ENCODE assay signal across 10 mouse cellular contexts in genomic region chr4:149171581-149171981, GRCm38 (mm10). TPM values are rescaled to one million over a fixed set of nuclear protein-coding genes. Genes with fewer than 3 reads are reported as not detected.
DNase-seq lines count a peak whose midpoint lies in the region; ATAC-seq lines count a peak whose summit lies in the region.
"Had no signal": no experiment of that assay in that cellular context is flagged by ENCODE, and none has a peak within 500 bp of the region (broad histone marks: within the 10 kb centered on the region; RNA-seq: fewer than 3 reads in every experiment).

No protein-coding gene starts in this region.

- no peak overlapping the region for H3K9ac ChIP-seq in embryonic facial prominence, embryonic 14.5 days (ENCODE audit: low read depth, low read length)
- H3K9ac ChIP-seq in limb, embryonic 15.5 days, result no peak overlapping the region
- H3K9ac ChIP-seq in forebrain, embryonic 15.5 days (replicated peaks), result no peak overlapping the region

- peaks cover 9% of the 10 kb centered on the region; the same call in 1 of the 2 replicates for H3K4me1 ChIP-seq in embryonic facial prominence, embryonic 14.5 days (ENCODE audit: control insufficient read depth, insufficient read depth, low read length)
- peaks cover 34% of the 10 kb centered on the region for H3K4me1 ChIP-seq in embryonic facial prominence, embryonic 10.5 days
- H3K4me1 ChIP-seq in limb, embryonic 15.5 days, result peaks cover 19% of the 10 kb centered on the region
- H3K4me1 ChIP-seq in forebrain, embryonic 15.5 days, result peaks cover 18% of the 10 kb centered on the region

- 0 out of 2 replicates have a peak overlapping the region, but pooled peaks have one; percentile 10 for H3K27ac ChIP-seq in embryonic facial prominence, embryonic 14.5 days (replicated peaks; ENCODE audit: low read depth, low read length)
- H3K27ac ChIP-seq in embryonic facial prominence, embryonic 10.5 days (replicated peaks), result no peak overlapping the region
- H3K27ac ChIP-seq in limb, embryonic 15.5 days, result peak overlapping the region; percentile 86; the same call in 1 of the 2 replicates
- no peak overlapping the region for H3K27ac ChIP-seq in forebrain, embryonic 15.5 days (replicated peaks)

- peak; percentile 32 for DNase-seq in embryonic facial prominence, embryonic 14.5 days (ENCODE audit: low spot score)
- no peak for DNase-seq in embryonic facial prominence, embryonic 10.5 days (ENCODE audit: low spot score)
- peak; percentile 80 for DNase-seq in NIH3T3 (ENCODE audit: low read depth)
- no peak for DNase-seq in urinary bladder, postnatal 4 days (ENCODE audit: low spot score in 2 of 2)
- no peak for DNase-seq in left cerebral cortex, postnatal 36 days (ENCODE audit: low spot score in 2 of 2)

- H3K9me3 ChIP-seq in embryonic facial prominence, embryonic 14.5 days (ENCODE audit: control insufficient read depth, low read length), result no peaks in the 10 kb centered on the region
- no peaks in the 10 kb centered on the region for H3K9me3 ChIP-seq in embryonic facial prominence, embryonic 10.5 days
- no peaks in the 10 kb centered on the region for H3K9me3 ChIP-seq in limb, embryonic 15.5 days
- H3K9me3 ChIP-seq in forebrain, embryonic 15.5 days, result no peaks in the 10 kb centered on the region

- H3K4me3 ChIP-seq in embryonic facial prominence, embryonic 14.5 days (ENCODE audit: low read depth, low read length), result no peak overlapping the region
- H3K4me3 ChIP-seq in embryonic facial prominence, embryonic 10.5 days, result no peak overlapping the region
- no peak overlapping the region for H3K4me3 ChIP-seq in limb, embryonic 15.5 days
- no peak overlapping the region for H3K4me3 ChIP-seq in forebrain, embryonic 15.5 days

- no peak overlapping the region for H3K4me2 ChIP-seq in embryonic facial prominence, embryonic 14.5 days (ENCODE audit: low read depth, low read length)
- no peak overlapping the region for H3K4me2 ChIP-seq in limb, embryonic 15.5 days
- no peak overlapping the region for H3K4me2 ChIP-seq in forebrain, embryonic 15.5 days (replicated peaks)

- 64% methylated on average over 5 of the region's 5 CpGs for WGBS in embryonic facial prominence, embryonic 14.5 days
- 82% methylated on average over 5 of the region's 5 CpGs for WGBS in embryonic facial prominence, embryonic 10.5 days
- 60% methylated on average over 5 of the region's 5 CpGs for WGBS in limb, embryonic 15.5 days
- WGBS in forebrain, embryonic 15.5 days, result 82% methylated on average over 5 of the region's 5 CpGs

- H3K36me3 ChIP-seq in embryonic facial prominence, embryonic 14.5 days (ENCODE audit: control insufficient read depth, insufficient read depth, low read length), result no peaks in the 10 kb centered on the region
- 0 out of 2 replicates have a peak, but pooled peaks cover 4% of the 10 kb centered on the region for H3K36me3 ChIP-seq in embryonic facial prominence, embryonic 10.5 days (replicated peaks)
- no peaks in the 10 kb centered on the region for H3K36me3 ChIP-seq in limb, embryonic 15.5 days
- peaks cover 11% of the 10 kb centered on the region for H3K36me3 ChIP-seq in forebrain, embryonic 15.5 days

- no peak for ATAC-seq in embryonic facial prominence, embryonic 14.5 days (ENCODE audit: low read depth)
- no peak for ATAC-seq in limb, embryonic 15.5 days (ENCODE audit: insufficient number of reproducible peaks, low FRiP score, low TSS enrichment, low read depth)
- peak; percentile 58 for ATAC-seq in megakaryocyte, adult 5-6 weeks (ENCODE audit: poor library complexity, severe bottlenecking)
- ATAC-seq in forebrain, embryonic 15.5 days (replicated peaks), result no peak
- ATAC-seq: midbrain, embryonic 16.5 days had no signal

- H3K27me3 ChIP-seq in embryonic facial prominence, embryonic 14.5 days (replicated peaks; ENCODE audit: control insufficient read depth, insufficient read depth, low read length), result no peaks in the 10 kb centered on the region
- no peaks in the 10 kb centered on the region for H3K27me3 ChIP-seq in embryonic facial prominence, embryonic 10.5 days (replicated peaks; ENCODE audit: low read depth, poor library complexity, severe bottlenecking)
- no peaks in the 10 kb centered on the region for H3K27me3 ChIP-seq in limb, embryonic 15.5 days
- H3K27me3 ChIP-seq in forebrain, embryonic 15.5 days, result no peaks in the 10 kb centered on the region

- intact Hi-C loops in left cerebral cortex, postnatal 36 days (cut with DNase I), result no loop called here

RNA-seq across cellular contexts. Expression of gene Pgd, which starts 5.0 kb away (rescaled TPM):
- 43.3 and 43.7 TPM in 2 replicates for polyA plus RNA-seq in embryonic facial prominence, embryonic 14.5 days (2014; fragmentation: Nextera tagmentation; extraction: Ambion mirVana)
- 153 and 164 TPM in 2 replicates for polyA plus RNA-seq in embryonic facial prominence, embryonic 10.5 days (2016; fragmentation: Nextera tagmentation; extraction: Ambion mirVana)
- polyA plus RNA-seq in limb, embryonic 15.5 days (2015; fragmentation: Nextera tagmentation; extraction: Ambion mirVana), result 108 and 111 TPM in 2 replicates
- total RNA-seq in megakaryocyte, adult 5-6 weeks (2015), result 163 and 175 TPM in 2 replicates
- 146 and 161 TPM in 2 replicates for total RNA-seq in megakaryocyte, adult 5-6 weeks (2017)
- polyA plus RNA-seq in forebrain, embryonic 15.5 days (2015; fragmentation: Nextera tagmentation; extraction: Ambion mirVana), result 92.1 and 94.4 TPM in 2 replicates
- 10 to 100 TPM; 35.2 to 36.5 TPM for total RNA-seq in left cerebral cortex, postnatal 36 days (2021)

RNA-seq across cellular contexts. Expression of gene Cenps, which starts 34.2 kb away (rescaled TPM):
- 25.6 and 27.2 TPM in 2 replicates for polyA plus RNA-seq in embryonic facial prominence, embryonic 14.5 days (2014; fragmentation: Nextera tagmentation; extraction: Ambion mirVana)
- polyA plus RNA-seq in embryonic facial prominence, embryonic 10.5 days (2016; fragmentation: Nextera tagmentation; extraction: Ambion mirVana), result 60.3 and 62.7 TPM in 2 replicates
- 27.6 and 27.9 TPM in 2 replicates for polyA plus RNA-seq in limb, embryonic 15.5 days (2015; fragmentation: Nextera tagmentation; extraction: Ambion mirVana)
- total RNA-seq in megakaryocyte, adult 5-6 weeks (2015), result 13.0 and 15.8 TPM in 2 replicates
- total RNA-seq in megakaryocyte, adult 5-6 weeks (2017), result 7.7 and 18.6 TPM in 2 replicates
- polyA plus RNA-seq in forebrain, embryonic 15.5 days (2015; fragmentation: Nextera tagmentation; extraction: Ambion mirVana), result 21.9 and 26.8 TPM in 2 replicates
- total RNA-seq in left cerebral cortex, postnatal 36 days (2021), result 10 to 100 TPM; 20.0 to 24.3 TPM

RNA-seq across cellular contexts. Expression of gene Cort, which starts 45.0 kb away (rescaled TPM):
- polyA plus RNA-seq in embryonic facial prominence, embryonic 14.5 days (2014; fragmentation: Nextera tagmentation; extraction: Ambion mirVana), result 0.53 and 0.76 TPM in 2 replicates
- polyA plus RNA-seq in embryonic facial prominence, embryonic 10.5 days (2016; fragmentation: Nextera tagmentation; extraction: Ambion mirVana), result 0.54 TPM in 1 of 2 replicates, not detected in the other
- 0.37 TPM in 1 of 2 replicates, not detected in the other for polyA plus RNA-seq in limb, embryonic 15.5 days (2015; fragmentation: Nextera tagmentation; extraction: Ambion mirVana)
- not detected in 2 replicates for total RNA-seq in megakaryocyte, adult 5-6 weeks (2015)
- total RNA-seq in megakaryocyte, adult 5-6 weeks (2017), result 0.51 TPM in 1 of 2 replicates, not detected in the other
- 1.2 and 1.3 TPM in 2 replicates for polyA plus RNA-seq in forebrain, embryonic 15.5 days (2015; fragmentation: Nextera tagmentation; extraction: Ambion mirVana)
- total RNA-seq in left cerebral cortex, postnatal 36 days (2021), result 10 to 100 TPM; 12.1 to 14.8 TPM
- polyA plus RNA-seq: heart, embryonic 16.5 days had no signal

Comparison
In these comparisons a context has a peak if more than half of its experiments do, and no peak if none do; other contexts are left out.
1. DNase-seq: peak in embryonic facial prominence, embryonic 14.5 days (single experiment) and NIH3T3 (single experiment); none in embryonic facial prominence, embryonic 10.5 days (single experiment), urinary bladder, postnatal 4 days (0 of 2) and left cerebral cortex, postnatal 36 days (0 of 2).
2. H3K27ac ChIP-seq: peak in embryonic facial prominence, embryonic 14.5 days (single experiment) and limb, embryonic 15.5 days (single experiment); none in embryonic facial prominence, embryonic 10.5 days (single experiment) and forebrain, embryonic 15.5 days (single experiment).